Mouse (Mus musculus): Measurements from ENCODE around the gene Mymx.

DNA sequence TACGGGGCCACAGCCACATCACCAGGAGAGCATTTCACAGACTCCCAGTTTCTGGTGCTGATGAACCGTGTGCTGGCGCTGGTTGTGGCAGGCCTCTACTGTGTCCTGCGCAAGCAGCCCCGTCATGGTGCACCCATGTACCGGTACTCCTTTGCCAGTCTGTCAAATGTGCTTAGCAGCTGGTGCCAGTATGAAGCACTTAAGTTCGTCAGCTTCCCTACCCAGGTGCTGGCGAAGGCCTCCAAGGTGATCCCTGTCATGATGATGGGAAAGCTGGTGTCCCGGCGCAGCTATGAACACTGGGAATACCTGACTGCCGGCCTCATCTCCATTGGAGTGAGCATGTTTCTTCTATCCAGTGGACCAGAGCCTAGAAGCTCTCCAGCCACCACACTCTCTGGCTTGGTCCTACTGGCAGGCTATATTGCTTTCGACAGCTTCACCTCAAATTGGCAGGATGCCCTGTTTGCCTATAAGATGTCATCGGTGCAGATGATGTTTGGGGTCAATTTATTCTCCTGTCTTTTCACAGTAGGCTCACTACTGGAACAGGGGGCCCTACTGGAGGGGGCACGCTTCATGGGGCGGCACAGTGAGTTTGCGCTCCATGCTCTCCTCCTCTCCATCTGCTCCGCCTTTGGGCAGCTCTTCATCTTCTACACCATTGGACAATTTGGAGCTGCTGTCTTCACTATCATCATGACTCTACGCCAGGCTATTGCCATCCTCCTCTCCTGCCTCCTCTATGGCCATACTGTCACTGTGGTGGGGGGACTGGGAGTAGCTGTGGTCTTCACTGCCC lies 35.3 kb downstream of the Mymx start:
- TF ChIP-seq POLR2A (IDR thresholded peaks at IDR 0.05; ENCODE audit: borderline replicate concordance, extremely low read depth, low read depth, low read length) (no peak), CTCF (IDR thresholded peaks at IDR 0.05; ENCODE audit: insufficient read depth, low read length) (no peak)

Data from lung, adult 2 months (tissue).